Mouse (Mus musculus) liver, adult 2 months (tissue): ENCODE measurements around the gene Yeats4. TPM values are rescaled to one million over a fixed set of nuclear protein-coding genes. Genes with fewer than 3 reads are reported as not detected.

Source experiments
- DNase-seq: peaks from one replicate; pipeline ENCODE4 v3.0.0-alpha.2; 2011; ENCODE audit warnings: low read depth, low spot score; ENCODE audit errors: extremely low read depth
- H3K27ac ChIP-seq: fragments of 200-500 bp; replicated peaks from 2 replicates; pipeline ENCODE4 v1.5.1; 2012; ENCODE audit warnings: low read depth, mild to moderate bottlenecking, control low read depth, inconsistent platforms, low read length; ENCODE audit not compliant: insufficient read depth
- H3K27me3 ChIP-seq: fragments of 200-500 bp; 2 replicates; pipeline ENCODE4 v1.6.1; 2012; ENCODE audit warnings: mild to moderate bottlenecking, moderate library complexity, low read length, inconsistent platforms; ENCODE audit not compliant: control insufficient read depth, insufficient read depth
- H3K36me3 ChIP-seq: fragments of 200-500 bp; 2 replicates; pipeline ENCODE4 v1.6.1; 2012; ENCODE audit warnings: low read length, inconsistent platforms; ENCODE audit not compliant: control insufficient read depth, insufficient read depth
- H3K4me1 ChIP-seq: fragments of 200-500 bp; 2 replicates; pipeline ENCODE4 v1.6.1; 2011; ENCODE audit warnings: low read length; ENCODE audit not compliant: control insufficient read depth, insufficient read depth
- H3K4me3 ChIP-seq: fragments of 200-500 bp; 2 replicates; pipeline ENCODE4 v1.5.1; 2011; ENCODE audit warnings: low read depth, mild to moderate bottlenecking, control low read depth, low read length, moderate library complexity; ENCODE audit not compliant: insufficient read depth
- H3K79me2 ChIP-seq: fragments of 200-500 bp; 2 replicates; pipeline ENCODE4 v1.6.1; 2012; ENCODE audit warnings: inconsistent platforms, mild to moderate bottlenecking, low read length, moderate library complexity; ENCODE audit not compliant: control insufficient read depth, insufficient read depth
- H3K9ac ChIP-seq: fragments of 200-500 bp; 2 replicates; pipeline ENCODE4 v1.6.1; 2012; ENCODE audit warnings: low read depth, mild to moderate bottlenecking, control low read depth, inconsistent platforms, low read length
- CTCF ChIP-seq: fragments of 200-500 bp; IDR thresholded peaks from 2 replicates; pipeline ENCODE4 v1.5.1; 2011; ENCODE audit warnings: low read depth, low read length, control low read depth
- POLR2A ChIP-seq: fragments of 200-500 bp; IDR thresholded peaks from 2 replicates; pipeline ENCODE4 v1.6.1; 2011; ENCODE audit warnings: low read length, control low read depth; ENCODE audit not compliant: insufficient read depth; ENCODE audit errors: extremely low read depth
- WGBS: fragments of 180-500 bp; shearing (Covaris S2); methylation state at CpG from one replicate; pipeline ENCODE4 v1.1.7; 2018; 5-methylcytosine and 5-hydroxymethylcytosine counted together
- polyA plus RNA-seq: library from polyadenylated mRNA; depleted of rRNA; stranded (reverse); fragments of >200 nt; gene quantifications from 2 replicates; pipeline ENCODE4 v1.2.3, GENCODE M21; 2012
- total RNA-seq: library from RNA; depleted of rRNA; stranded (reverse); fragments of >200 nt; gene quantifications from 2 replicates; pipeline ENCODE4 v1.2.3, GENCODE M21; 2014

Gene Yeats4
- total and polyA plus RNA-seq, 2 experiments, result 17.9 to 19.6 TPM

- no peak for DNase-seq
- no peaks in the 10 kb centered on the region for H3K27me3 ChIP-seq
- H3K4me1 ChIP-seq, result peaks cover 2% of the 10 kb centered on the region; the same call in 1 of the 2 replicates
- no peaks in the 10 kb centered on the region for H3K36me3 ChIP-seq
- no peaks in the 10 kb centered on the region for H3K79me2 ChIP-seq
- H3K27ac ChIP-seq, result no peak overlapping the region
- WGBS, result 90% methylated on average over 15 of the region's 15 CpGs
- H3K4me3 ChIP-seq, result no peak overlapping the region
- TF ChIP-seq POLR2A, result no peak
- no peak for TF ChIP-seq CTCF
- H3K9ac ChIP-seq, result no peak overlapping the region
These were observed 16.1 kb downstream of the Yeats4 start for GRCm38 (mm10) chr10:117208221-117208620.

- Histone ChIP-seq H3K9ac (no peak overlapping the region), H3K4me3 (no peak overlapping the region), H3K79me2 (no peaks in the 10 kb centered on the region), H3K27ac (no peak overlapping the region), H3K4me1 (peaks cover 2% of the 10 kb centered on the region; the same call in 1 of the 2 replicates), H3K36me3 (no peaks in the 10 kb centered on the region), H3K27me3 (no peaks in the 10 kb centered on the region)
- no peak for TF ChIP-seq CTCF
- 36% methylated on average over 3 of the region's 3 CpGs for WGBS
- peak; percentile 68 for DNase-seq
These were observed 18.2 kb downstream of the Yeats4 start for GRCm38 (mm10) chr10:117206070-117206469.

GRCm38 (mm10) chr10:117203558-117203981 is 20.7 kb downstream of the Yeats4 start:
- TF ChIP-seq POLR2A (no peak), CTCF (no peak)
- no peak for DNase-seq
- no peaks in the 10 kb centered on the region for H3K27me3 ChIP-seq
- no peak overlapping the region for H3K9ac ChIP-seq
- no peaks in the 10 kb centered on the region for H3K79me2 ChIP-seq
- no peak overlapping the region for H3K4me3 ChIP-seq
- no peaks in the 10 kb centered on the region for H3K36me3 ChIP-seq
- H3K27ac ChIP-seq, result no peak overlapping the region
- H3K4me1 ChIP-seq, result no peaks in the 10 kb centered on the region
- WGBS, result 69% methylated on average over 2 of the region's 2 CpGs

- Histone ChIP-seq H3K27ac (no peak overlapping the region), H3K4me1 (no peaks in the 10 kb centered on the region), H3K4me3 (no peak overlapping the region), H3K36me3 (no peaks in the 10 kb centered on the region), H3K79me2 (no peaks in the 10 kb centered on the region), H3K27me3 (no peaks in the 10 kb centered on the region), H3K9ac (no peak overlapping the region)
- no peak for DNase-seq
- no peak for TF ChIP-seq CTCF
- TF ChIP-seq POLR2A, result no peak
- 52% methylated on average over 17 of the region's 17 CpGs for WGBS
These were observed 21.2 kb downstream of the Yeats4 start for GRCm38 (mm10) chr10:117202981-117203557.

- Histone ChIP-seq H3K4me3 (no peak overlapping the region), H3K9ac (no peak overlapping the region), H3K27ac (no peak overlapping the region), H3K79me2 (no peaks in the 10 kb centered on the region), H3K27me3 (no peaks in the 10 kb centered on the region), H3K4me1 (peaks cover 2% of the 10 kb centered on the region; the same call in 1 of the 2 replicates), H3K36me3 (no peaks in the 10 kb centered on the region)
- WGBS, result 85% methylated on average over 3 of the region's 3 CpGs
- TF ChIP-seq POLR2A, result no peak
- TF ChIP-seq CTCF, result no peak
- DNase-seq, result no peak
These were observed 24.6 kb downstream of the Yeats4 start for GRCm38 (mm10) chr10:117199701-117200100.

- Histone ChIP-seq H3K4me1 (peaks cover 2% of the 10 kb centered on the region; the same call in 1 of the 2 replicates), H3K79me2 (no peaks in the 10 kb centered on the region), H3K27me3 (no peaks in the 10 kb centered on the region), H3K4me3 (no peak overlapping the region), H3K9ac (no peak overlapping the region), H3K36me3 (no peaks in the 10 kb centered on the region), H3K27ac (no peak overlapping the region)
- no peak for TF ChIP-seq POLR2A
- TF ChIP-seq CTCF, result no peak
- no peak for DNase-seq
- WGBS, result 92% methylated on average over 3 of the region's 3 CpGs
These were observed 27.6 kb downstream of the Yeats4 start for GRCm38 (mm10) chr10:117196696-117197095.
